Comparison of ENCODE assay signal across 9 mouse cellular contexts in genomic region chr6:131433153-131434048, GRCm38 (mm10). TPM values are rescaled to one million over a fixed set of nuclear protein-coding genes. Genes with fewer than 3 reads are reported as not detected.
DNase-seq lines count a peak whose midpoint lies in the region; ATAC-seq and TF ChIP-seq lines count a peak whose summit lies in the region.
"Had no signal": no experiment of that assay in that cellular context is flagged by ENCODE, and none has a peak within 500 bp of the region (broad histone marks: within the 10 kb centered on the region; RNA-seq: fewer than 3 reads in every experiment).

No protein-coding gene starts in this region.

- no peaks in the 10 kb centered on the region for H3K36me3 ChIP-seq in heart, adult 2 months (ENCODE audit: control insufficient read depth, insufficient read depth, low read length)
- H3K36me3 ChIP-seq in midbrain, embryonic 13.5 days: no peaks in the 10 kb centered on the region

- H3K79me2 ChIP-seq in heart, adult 2 months (replicated peaks; ENCODE audit: control insufficient read depth, insufficient read depth, low read length): no peaks in the 10 kb centered on the region

- no peaks in the 10 kb centered on the region for H3K4me1 ChIP-seq in heart, adult 2 months (ENCODE audit: control insufficient read depth, insufficient read depth, low read length)
- H3K4me1 ChIP-seq in midbrain, embryonic 13.5 days (replicated peaks): peaks cover 10% of the 10 kb centered on the region

- H3K4me3 ChIP-seq in heart, adult 2 months: peak overlapping the region; percentile 12; the same call in 1 of the 2 replicates
- H3K4me3 ChIP-seq in midbrain, embryonic 13.5 days (replicated peaks): peak overlapping the region; percentile 46

- peak overlapping the region; percentile 71 for H3K4me2 ChIP-seq in midbrain, embryonic 13.5 days (replicated peaks)

- TF ChIP-seq CTCF in heart, adult 2 months (IDR thresholded peaks at IDR 0.05): no peak

- peak; percentile 9 to 21 for DNase-seq in heart, adult 2 months
- DNase-seq in heart, postnatal 25 days (ENCODE audit: low spot score): no peak
- peak; percentile 23 to 34 for DNase-seq in adrenal gland, postnatal 36 days
- DNase-seq in kidney, postnatal 10 days: peak; percentile 20
- no peak for DNase-seq in frontal cortex, postnatal 14 days (ENCODE audit: low spot score in 2 of 2)
- no peak for DNase-seq in right cerebral cortex, adult 18-20 months

- 8% methylated on average over 39 of the region's 39 CpGs for WGBS in heart, adult 2 months
- WGBS in midbrain, embryonic 13.5 days: 8% methylated on average over 35 of the region's 39 CpGs

- peak; percentile 93 for ATAC-seq in granulocyte monocyte progenitor cell, adult 5-6 weeks (replicated peaks; ENCODE audit: poor library complexity, severe bottlenecking)
- ATAC-seq in midbrain, embryonic 13.5 days: peak; percentile 88

- no peak for TF ChIP-seq EP300 in heart, adult 2 months (IDR thresholded peaks at IDR 0.05; ENCODE audit: insufficient read depth, low read depth, low read length)

- no peak for TF ChIP-seq POLR2A in heart, adult 2 months (IDR thresholded peaks at IDR 0.05; ENCODE audit: insufficient read depth, low read depth, low read length)

- no peak overlapping the region for H3K27ac ChIP-seq in heart, adult 2 months
- no peak overlapping the region for H3K27ac ChIP-seq in midbrain, embryonic 13.5 days

- intact Hi-C loops in heart, adult 2 months (cut with DNase I): no loop called here
- intact Hi-C loops in heart, postnatal 25 days (cut with DNase I): no loop called here

- peak overlapping the region; percentile 61 for H3K9ac ChIP-seq in heart, adult 2 months (ENCODE audit: low read depth, low read length)
- peak overlapping the region; percentile 69 for H3K9ac ChIP-seq in midbrain, embryonic 13.5 days (replicated peaks)

- H3K27me3 ChIP-seq in heart, adult 2 months (ENCODE audit: control insufficient read depth, insufficient read depth, low read length): peaks cover 5% of the 10 kb centered on the region
- H3K27me3 ChIP-seq in midbrain, embryonic 13.5 days: no peaks in the 10 kb centered on the region

- no peaks in the 10 kb centered on the region for H3K9me3 ChIP-seq in midbrain, embryonic 13.5 days

RNA-seq across cellular contexts. Expression of gene Ybx3, which starts 45.1 kb away (rescaled TPM):
- total RNA-seq in heart, adult 2 months (2021): 100 to 1,000 TPM; 246 to 262 TPM
- polyA plus RNA-seq in heart, adult 2 months (2012; rRNA removed): 72.1 and 87.2 TPM in 2 replicates
- 100 to 1,000 TPM; 239 to 249 TPM for total RNA-seq in heart, postnatal 25 days (2021)
- 100 to 1,000 TPM; 200 to 230 TPM for total RNA-seq in adrenal gland, postnatal 36 days (2021)
- 324 and 391 TPM in 2 replicates for total RNA-seq in granulocyte monocyte progenitor cell, adult 5-6 weeks (2014; fragmentation: Nextera tagmentation)
- 563 and 635 TPM in 2 replicates for total RNA-seq in granulocyte monocyte progenitor cell, adult 5-6 weeks (2017)
- polyA plus RNA-seq in midbrain, embryonic 13.5 days (2015; fragmentation: Nextera tagmentation; extraction: Ambion mirVana): 23.3 and 25.0 TPM in 2 replicates

RNA-seq across cellular contexts. Expression of gene 5430401F13Rik, which starts 52.8 kb away (rescaled TPM):
- not detected for total RNA-seq in heart, adult 2 months (2021)
- not detected in 2 replicates for polyA plus RNA-seq in heart, adult 2 months (2012; rRNA removed)
- not detected for total RNA-seq in heart, postnatal 25 days (2021)
- total RNA-seq in adrenal gland, postnatal 36 days (2021): not detected
- not detected in 2 replicates for total RNA-seq in granulocyte monocyte progenitor cell, adult 5-6 weeks (2014; fragmentation: Nextera tagmentation)
- total RNA-seq in granulocyte monocyte progenitor cell, adult 5-6 weeks (2017): not detected in 2 replicates
- polyA plus RNA-seq in midbrain, embryonic 13.5 days (2015; fragmentation: Nextera tagmentation; extraction: Ambion mirVana): not detected in 2 replicates
- polyA plus RNA-seq: large intestine, adult 2 months had no signal

RNA-seq across cellular contexts. Expression of gene Gm6619, which starts 52.8 kb away (rescaled TPM):
- total RNA-seq in heart, adult 2 months (2021): not detected
- not detected in 2 replicates for polyA plus RNA-seq in heart, adult 2 months (2012; rRNA removed)
- total RNA-seq in heart, postnatal 25 days (2021): not detected
- not detected for total RNA-seq in adrenal gland, postnatal 36 days (2021)
- total RNA-seq in granulocyte monocyte progenitor cell, adult 5-6 weeks (2014; fragmentation: Nextera tagmentation): not detected in 2 replicates
- total RNA-seq in granulocyte monocyte progenitor cell, adult 5-6 weeks (2017): not detected in 2 replicates
- polyA plus RNA-seq in midbrain, embryonic 13.5 days (2015; fragmentation: Nextera tagmentation; extraction: Ambion mirVana): not detected in 2 replicates
- polyA plus RNA-seq: large intestine, adult 2 months had no signal

Comparison
In these comparisons a context has a peak if more than half of its experiments do, and no peak if none do; other contexts are left out.
1. DNase-seq: peak in heart, adult 2 months (2 of 2), adrenal gland, postnatal 36 days (2 of 2) and kidney, postnatal 10 days (single experiment); none in heart, postnatal 25 days (single experiment), frontal cortex, postnatal 14 days (0 of 2) and right cerebral cortex, adult 18-20 months (single experiment).